Mouse (Mus musculus) intestine, embryonic 16.5 days (tissue): Measurements from ENCODE around the gene Zfp512. TPM values are rescaled to one million over a fixed set of nuclear protein-coding genes. Genes with fewer than 3 reads are reported as not detected.

Source experiments
- ATAC-seq: fragments of 200-750 bp; cut with Nextera tagmentation; 2 replicates; pipeline ENCODE4 v1.8.0; 2017; ENCODE audit warnings: moderate TSS enrichment, moderate library complexity
- H3K27ac ChIP-seq: fragments of 300-500 bp; sonication (generic); 2 replicates; pipeline ENCODE4 v1.5.1; 2014; ENCODE audit warnings: mild to moderate bottlenecking, low read length
- H3K27me3 ChIP-seq: fragments of 300-500 bp; sonication (generic); replicated peaks from 2 replicates; pipeline ENCODE4 v1.6.1; 2014; ENCODE audit warnings: low read length, control low read depth, mixed read lengths; ENCODE audit not compliant: control insufficient read depth, insufficient read depth
- H3K36me3 ChIP-seq: fragments of 300-500 bp; sonication (generic); 2 replicates; pipeline ENCODE4 v1.6.1; 2014; ENCODE audit warnings: low read length, control low read depth; ENCODE audit not compliant: control insufficient read depth, insufficient read depth
- H3K4me1 ChIP-seq: fragments of 300-500 bp; sonication (generic); 2 replicates; pipeline ENCODE4 v1.6.1; 2014; ENCODE audit warnings: low read length, control low read depth, mixed read lengths; ENCODE audit not compliant: control insufficient read depth, insufficient read depth
- H3K4me2 ChIP-seq: fragments of 300-500 bp; sonication (generic); 2 replicates; pipeline ENCODE4 v1.6.1; 2014; ENCODE audit warnings: low read depth, low read length, control low read depth
- H3K4me3 ChIP-seq: fragments of 300-500 bp; sonication (generic); 2 replicates; pipeline ENCODE4 v1.5.1; 2014; ENCODE audit warnings: mild to moderate bottlenecking, low read length
- H3K9ac ChIP-seq: fragments of 300-500 bp; sonication (generic); 2 replicates; pipeline ENCODE4 v1.6.1; 2014; ENCODE audit warnings: low read depth, low read length
- H3K9me3 ChIP-seq: fragments of 300-500 bp; sonication (generic); 2 replicates; pipeline ENCODE4 v1.6.1; 2016; ENCODE audit warnings: low read length, control low read depth; ENCODE audit not compliant: control insufficient read depth
- WGBS: fragments of 180-500 bp; shearing (Covaris S2); extraction: QIAGEN DNeasy Blood & Tissue Kit; methylation state at CpG from one replicate; pipeline ENCODE4 v1.1.7; 2014; 5-methylcytosine and 5-hydroxymethylcytosine counted together
- polyA plus RNA-seq: library from polyadenylated mRNA; unstranded; fragments of >200 nt; fragmentation: Nextera tagmentation; extraction: Ambion mirVana; gene quantifications from 2 replicates; pipeline ENCODE4 v1.2.1, GENCODE M21; 2015

The Zfp512 gene
- polyA plus RNA-seq, 1 experiment from 2014 or later: 28.9 TPM

- ATAC-seq: no peak
- WGBS: over 99% methylated on average over 3 of the region's 3 CpGs
Observed at GRCm38 (mm10) chr5:31485440-31485839, 33.2 kb downstream of the Zfp512 start, which contains the start of gene 4930548H24Rik. 4930548H24Rik (plus strand) TSS chr5:31485740.

GRCm38 (mm10) chr5:31487889-31488288 lies 35.7 kb downstream of the Zfp512 start:
- H3K4me3 ChIP-seq: no peak overlapping the region
- H3K36me3 ChIP-seq: no peaks in the 10 kb centered on the region
- no peaks in the 10 kb centered on the region for H3K9me3 ChIP-seq
- H3K27ac ChIP-seq: no peak overlapping the region
- no peak overlapping the region for H3K4me2 ChIP-seq
- H3K4me1 ChIP-seq: no peaks in the 10 kb centered on the region
- no peak for ATAC-seq
- H3K27me3 ChIP-seq: no peaks in the 10 kb centered on the region
- 92% methylated on average over 3 of the region's 3 CpGs for WGBS
- H3K9ac ChIP-seq: no peak overlapping the region

More at GRCm38 (mm10) chr5:31485440-31485839, 33.2 kb downstream of the Zfp512 start, which contains the start of gene 4930548H24Rik:
- H3K27me3 ChIP-seq: no peaks in the 10 kb centered on the region
- no peak within 1 kb of the TSS for H3K4me2 ChIP-seq
- H3K36me3 ChIP-seq: no peaks in the 10 kb centered on the region
- no peak within 1 kb of the TSS for H3K27ac ChIP-seq
- no peaks in the 10 kb centered on the region for H3K9me3 ChIP-seq
- no peak within 1 kb of the TSS for H3K9ac ChIP-seq
- H3K4me3 ChIP-seq: no peak within 1 kb of the TSS
- no peaks in the 10 kb centered on the region for H3K4me1 ChIP-seq

GRCm38 (mm10) chr5:31489116-31489769 lies 37.0 kb downstream of the Zfp512 start:
- no peak for ATAC-seq

DNA sequence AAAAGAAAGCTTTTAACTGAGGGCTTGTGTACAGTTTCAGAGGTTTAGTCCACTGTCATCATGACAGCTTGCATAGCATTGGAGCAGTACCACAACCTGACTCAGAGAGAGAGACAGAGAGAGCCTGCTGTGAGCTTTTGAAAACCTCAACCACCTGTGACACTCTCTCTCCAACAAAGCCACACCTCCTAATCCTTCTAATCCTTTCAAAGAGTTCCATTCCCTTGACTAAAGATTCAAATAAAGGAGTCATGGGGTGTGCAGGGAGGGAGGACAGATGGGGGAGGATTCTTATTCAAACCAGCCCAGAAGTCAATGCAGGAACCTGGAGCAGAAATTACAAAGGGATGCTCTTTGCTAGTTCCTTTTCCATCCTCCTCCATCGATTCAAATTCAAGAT lies 39.8 kb downstream of the Zfp512 start:
- H3K4me3 ChIP-seq: no peak overlapping the region
- H3K4me1 ChIP-seq: peaks cover 9% of the 10 kb centered on the region
- H3K27me3 ChIP-seq: no peaks in the 10 kb centered on the region
- no peak overlapping the region for H3K27ac ChIP-seq
- H3K36me3 ChIP-seq: peaks cover 5% of the 10 kb centered on the region; the same call in 1 of the 2 replicates
- H3K4me2 ChIP-seq: no peak overlapping the region
- H3K9me3 ChIP-seq: no peaks in the 10 kb centered on the region
- no peak overlapping the region for H3K9ac ChIP-seq
- WGBS: 75% methylated on average over 1 of the region's 1 CpGs
- ATAC-seq: no peak

More at GRCm38 (mm10) chr5:31489116-31489769, 37.0 kb downstream of the Zfp512 start:
- Histone ChIP-seq H3K4me2 (no peak overlapping the region), H3K36me3 (no peaks in the 10 kb centered on the region), H3K27ac (no peak overlapping the region), H3K4me1 (no peaks in the 10 kb centered on the region), H3K9ac (no peak overlapping the region), H3K9me3 (no peaks in the 10 kb centered on the region), H3K27me3 (no peaks in the 10 kb centered on the region), H3K4me3 (no peak overlapping the region)
- WGBS: 66% methylated on average over 7 of the region's 7 CpGs

- Histone ChIP-seq H3K4me3 (peak within 1 kb of the TSS; percentile 90), H3K9ac (peak within 1 kb of the TSS; percentile 81), H3K27ac (peak within 1 kb of the TSS; percentile 4; the same call in 1 of the 2 replicates), H3K27me3 (no peaks in the 10 kb centered on the region), H3K4me2 (peak within 1 kb of the TSS; percentile 90), H3K9me3 (no peaks in the 10 kb centered on the region), H3K36me3 (peaks cover 8% of the 10 kb centered on the region), H3K4me1 (peaks cover 9% of the 10 kb centered on the region)
- ATAC-seq: peak; percentile 100
- under 1% methylated on average over 49 of the region's 49 CpGs for WGBS
Observed at GRCm38 (mm10) chr5:31494513-31495297, 42.5 kb downstream of the Zfp512 start, which contains the start of gene Gpn1. Gpn1 (plus strand) TSS chr5:31494741.

- Histone ChIP-seq H3K9ac (no peak overlapping the region), H3K36me3 (peaks cover 22% of the 10 kb centered on the region), H3K4me1 (no peaks in the 10 kb centered on the region), H3K9me3 (no peaks in the 10 kb centered on the region), H3K4me3 (no peak overlapping the region), H3K27ac (no peak overlapping the region), H3K27me3 (no peaks in the 10 kb centered on the region), H3K4me2 (no peak overlapping the region)
- 78% methylated on average over 10 of the region's 10 CpGs for WGBS
- no peak for ATAC-seq
Observed at GRCm38 (mm10) chr5:31504843-31505242, 52.6 kb downstream of the Zfp512 start.

- 87% methylated on average over 1 of the region's 1 CpGs for WGBS
- ATAC-seq: no peak
Observed at GRCm38 (mm10) chr5:31512481-31512880, 60.2 kb downstream of the Zfp512 start.

DNA sequence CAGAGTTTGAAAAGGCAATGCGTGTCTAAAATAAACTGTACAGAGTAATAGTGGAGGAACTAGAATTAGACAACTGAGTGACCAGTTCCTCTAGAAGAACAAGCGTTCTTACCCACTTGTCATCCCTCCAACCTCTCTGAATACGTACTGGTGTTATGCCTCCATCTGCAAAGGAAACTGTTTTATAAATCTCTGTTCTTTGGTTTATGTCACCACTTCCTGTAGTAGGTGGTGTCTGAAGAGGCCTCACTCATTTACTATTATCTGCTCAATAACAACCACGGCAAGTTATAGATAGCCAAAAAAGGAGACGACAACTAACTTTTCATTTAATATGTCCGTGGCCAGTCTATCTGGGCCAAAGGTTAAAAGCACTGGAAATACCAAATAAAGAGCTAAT lies 68.3 kb downstream of the Zfp512 start:
- no peak overlapping the region for H3K27ac ChIP-seq
- H3K4me1 ChIP-seq: no peaks in the 10 kb centered on the region; the same call in 1 of the 2 replicates
- 85% methylated on average over 6 of the region's 6 CpGs for WGBS
- H3K36me3 ChIP-seq: peaks cover 4% of the 10 kb centered on the region; the same call in 1 of the 2 replicates
- no peak overlapping the region for H3K4me3 ChIP-seq
- no peak overlapping the region for H3K9ac ChIP-seq
- ATAC-seq: no peak
- no peaks in the 10 kb centered on the region for H3K27me3 ChIP-seq
- no peak overlapping the region for H3K4me2 ChIP-seq
- no peaks in the 10 kb centered on the region for H3K9me3 ChIP-seq

More at GRCm38 (mm10) chr5:31512481-31512880, 60.2 kb downstream of the Zfp512 start:
- Histone ChIP-seq H3K36me3 (0 out of 2 replicates have a peak, but pooled peaks cover 11% of the 10 kb centered on the region), H3K4me3 (no peak overlapping the region), H3K4me2 (no peak overlapping the region), H3K9me3 (no peaks in the 10 kb centered on the region), H3K27ac (no peak overlapping the region), H3K27me3 (no peaks in the 10 kb centered on the region), H3K4me1 (no peaks in the 10 kb centered on the region), H3K9ac (no peak overlapping the region)

- under 1% methylated on average over 28 of the region's 28 CpGs for WGBS
- H3K4me2 ChIP-seq: peak within 1 kb of the TSS; percentile 90
- ATAC-seq: peak; percentile 86
- peak within 1 kb of the TSS; percentile 92 for H3K9ac ChIP-seq
- peaks cover 8% of the 10 kb centered on the region for H3K36me3 ChIP-seq
- peak within 1 kb of the TSS; percentile 90 for H3K27ac ChIP-seq
- H3K27me3 ChIP-seq: no peaks in the 10 kb centered on the region
- H3K9me3 ChIP-seq: no peaks in the 10 kb centered on the region
- peak within 1 kb of the TSS; percentile 99 for H3K4me3 ChIP-seq
- peaks cover 9% of the 10 kb centered on the region for H3K4me1 ChIP-seq
Observed at GRCm38 (mm10) chr5:31526354-31527116, 74.3 kb downstream of the Zfp512 start, which contains the start of gene Slc4a1ap. Slc4a1ap (plus strand) TSS chr5:31526995.
